Mouse (Mus musculus): ENCODE results near the gene Mbnl1.

Mbnl1 gene

DNA sequence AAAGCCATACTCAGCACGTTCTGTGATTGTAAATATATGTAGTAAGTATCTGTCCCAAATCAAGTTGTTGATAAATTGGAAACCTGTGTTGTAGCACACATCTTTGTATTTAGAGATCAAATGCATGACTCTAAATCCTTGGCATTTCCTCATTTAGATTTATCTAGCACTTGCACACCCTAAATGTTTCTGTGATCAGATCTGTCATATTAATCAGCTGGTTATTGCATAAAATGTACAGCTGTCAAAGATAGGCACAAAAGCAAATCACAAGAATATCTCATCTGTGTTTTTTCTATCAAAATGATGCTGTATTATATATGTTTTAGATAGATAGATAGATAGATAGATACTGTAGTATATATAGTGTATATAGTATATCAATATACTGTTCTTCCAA lies 98.9 kb downstream of the Mbnl1 start:
- DNase-seq: no peak

DNA sequence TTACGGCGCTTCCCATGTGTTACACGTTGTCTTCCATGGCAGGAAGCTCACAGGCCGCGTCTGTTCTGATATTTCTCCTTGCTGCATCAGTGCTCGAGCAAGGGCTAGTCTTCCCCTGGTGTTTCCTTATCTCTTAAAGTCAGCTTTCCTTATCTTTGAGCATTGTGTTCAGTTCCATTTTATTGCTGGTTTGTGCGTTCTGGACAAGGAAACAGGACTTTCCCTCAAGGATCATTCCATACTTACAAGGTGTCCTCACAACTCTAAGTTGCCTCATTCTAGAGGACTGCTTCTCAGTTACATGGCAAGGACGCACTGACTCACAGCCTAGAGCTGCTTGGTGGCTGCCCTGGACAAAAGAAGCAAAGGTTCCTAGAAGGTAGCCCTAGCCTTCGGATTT lies 101.6 kb downstream of the Mbnl1 start:
- no peak for DNase-seq

DNA sequence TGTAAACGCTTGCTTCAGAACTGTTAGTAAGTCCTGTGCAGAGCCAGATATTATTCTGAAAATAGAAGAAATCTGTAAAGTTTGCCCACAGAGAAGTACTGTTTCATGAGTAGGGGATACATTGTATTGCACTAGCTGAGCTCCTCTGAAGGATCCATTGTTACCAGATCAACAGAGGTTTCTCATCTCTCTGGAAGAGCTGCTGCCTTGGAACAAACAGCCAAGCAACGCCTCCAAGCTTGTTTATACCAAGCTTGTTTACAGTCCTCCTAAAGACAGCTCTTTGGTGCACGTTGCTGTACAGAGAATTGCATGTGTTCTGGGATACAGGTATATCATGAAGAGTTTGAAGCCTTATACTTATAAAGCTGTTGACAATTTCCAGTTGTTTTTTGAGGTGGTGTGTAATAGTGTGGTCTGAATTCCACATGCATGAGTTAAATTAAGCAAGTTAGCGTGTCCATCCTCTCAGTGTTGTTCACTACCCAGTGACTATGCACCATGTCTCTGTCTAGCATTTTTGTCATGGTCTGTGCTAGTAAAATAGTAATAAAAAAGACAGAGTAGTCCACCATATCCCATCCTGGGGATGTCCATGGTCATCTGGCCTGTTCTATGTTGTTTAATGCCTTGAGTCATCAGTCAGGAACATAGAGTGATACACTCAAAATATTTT lies 102.4 kb downstream of the Mbnl1 start:
- DNase-seq: no peak

DNA sequence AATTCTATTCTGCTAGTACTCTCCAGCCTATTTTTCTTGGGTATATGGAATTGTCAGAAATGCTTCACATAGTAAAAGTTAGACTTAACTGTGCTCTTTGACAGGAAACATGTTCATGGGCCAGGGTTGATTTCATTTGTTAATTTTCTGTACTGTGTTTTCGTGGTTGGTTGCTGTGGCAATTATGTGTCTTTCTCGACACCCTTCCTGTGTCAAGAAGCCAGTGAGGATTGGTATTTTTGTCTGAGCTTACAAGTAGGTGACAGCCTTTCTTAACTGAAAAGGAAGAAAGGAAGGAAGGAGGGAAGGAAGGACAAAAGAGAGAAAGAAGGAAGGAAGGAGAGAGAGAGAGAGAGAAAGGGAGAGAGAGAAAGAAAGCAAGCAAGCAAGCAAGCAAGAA lies 103.3 kb downstream of the Mbnl1 start:
- DNase-seq: no peak

DNA sequence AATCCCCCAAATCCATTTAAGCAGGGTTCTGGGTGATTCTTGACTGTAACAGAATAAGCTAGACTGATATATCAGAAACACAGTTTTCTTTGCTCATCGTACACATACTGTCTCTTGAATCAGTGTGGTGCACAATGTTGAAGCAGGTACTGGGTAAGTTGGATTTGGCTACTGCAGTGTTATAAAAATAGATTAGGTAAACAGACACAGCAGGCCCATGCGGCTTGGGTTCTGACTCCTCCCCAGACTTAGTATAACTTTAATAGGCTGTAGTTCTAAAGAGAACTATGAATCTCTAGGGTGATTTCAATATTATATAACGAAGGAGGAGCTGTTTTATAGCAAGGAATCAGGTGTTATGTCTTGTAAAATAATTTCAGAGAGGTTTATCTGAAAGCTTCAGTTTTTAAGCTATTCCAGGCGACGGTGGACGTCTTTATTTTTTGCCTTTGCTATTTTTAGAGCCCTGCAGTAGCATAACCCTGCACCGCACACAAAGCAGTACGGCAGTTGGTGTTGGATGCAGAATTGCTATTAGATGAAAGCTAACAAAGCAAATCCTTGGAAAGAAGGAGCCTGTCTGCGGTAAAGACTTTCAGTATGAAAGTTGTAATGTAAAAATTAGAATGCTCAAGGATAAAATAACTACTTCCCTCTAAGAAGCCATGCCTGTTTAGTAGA lies 103.9 kb downstream of the Mbnl1 start:
- no peak for DNase-seq

DNA sequence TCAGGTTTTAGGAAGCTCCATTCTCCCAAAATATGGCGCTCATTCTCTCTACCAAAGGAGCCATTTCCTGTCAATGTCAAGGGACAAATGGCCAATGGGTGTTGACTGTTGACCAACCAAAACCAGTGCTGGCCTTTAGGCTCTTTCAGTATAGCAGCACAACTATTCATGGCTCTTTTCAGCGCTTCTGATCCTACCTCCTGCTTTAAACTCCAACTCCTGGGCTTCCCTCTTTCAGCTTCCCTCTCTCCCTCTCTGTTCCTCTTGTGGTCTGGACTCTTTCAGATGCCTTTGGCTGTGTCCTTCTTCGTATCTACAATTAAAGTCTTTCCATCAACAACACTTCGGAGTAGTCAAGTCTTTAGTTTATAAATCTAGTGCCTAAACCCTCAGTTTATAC lies 107.2 kb downstream of the Mbnl1 start:
- no peak for DNase-seq

DNA sequence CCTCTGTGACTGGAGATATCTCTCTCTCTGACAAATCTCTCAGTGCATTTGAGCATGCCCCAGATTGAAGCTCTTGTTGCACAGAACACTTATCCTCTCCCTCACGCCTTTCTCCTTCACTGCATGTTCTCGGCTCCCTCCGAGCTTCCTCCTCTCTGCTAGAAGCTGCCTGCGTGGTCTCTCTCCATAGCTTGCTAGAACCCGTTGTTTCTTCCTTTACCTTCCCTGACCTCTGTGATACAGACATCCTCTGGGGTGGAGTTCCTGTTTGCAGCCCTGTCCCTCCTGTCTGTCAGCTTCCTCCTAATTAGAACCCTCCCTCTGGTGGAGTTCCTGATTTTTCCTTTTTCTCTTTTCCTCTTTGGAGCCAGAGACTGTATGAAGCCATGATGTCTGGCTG lies 108.1 kb downstream of the Mbnl1 start:
- no peak for DNase-seq

DNA sequence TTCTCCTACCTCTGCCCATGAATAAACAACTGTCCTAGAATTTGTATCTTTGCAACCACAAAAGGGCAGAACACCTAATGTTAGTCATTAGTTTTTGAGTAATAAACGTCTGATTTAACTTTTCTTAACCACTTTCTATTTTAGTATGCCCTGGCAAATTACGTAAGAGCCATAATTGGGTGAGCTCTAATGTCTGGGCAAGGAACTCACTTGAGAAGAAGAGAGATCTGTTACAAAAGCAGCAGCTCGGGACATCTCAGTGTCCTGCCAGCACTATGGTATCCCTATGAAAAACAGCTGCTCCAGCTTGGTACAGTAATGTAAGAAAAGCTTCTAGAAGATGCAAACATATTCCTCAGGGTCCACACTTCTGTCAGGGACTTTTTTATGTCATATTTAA lies 109.5 kb downstream of the Mbnl1 start:
- no peak for DNase-seq

DNA sequence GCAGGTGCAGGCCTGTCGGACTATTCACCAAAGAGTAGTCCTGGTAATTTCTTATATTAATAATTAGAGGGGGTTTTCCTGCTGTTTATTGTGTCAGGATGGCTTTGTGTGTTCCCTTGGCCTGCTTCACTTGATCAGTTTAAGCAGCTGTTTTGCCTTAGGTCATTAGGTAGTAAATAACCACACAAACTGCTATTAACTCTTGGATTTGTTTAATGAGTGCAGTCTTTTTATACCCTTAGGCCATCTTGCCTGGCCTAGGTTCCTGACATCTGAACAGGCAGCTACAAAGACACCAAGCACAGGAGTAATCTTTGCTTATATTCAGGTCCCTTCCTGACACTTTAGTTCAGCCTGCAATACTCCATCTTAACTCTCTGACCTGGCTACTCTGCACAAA lies 110.0 kb downstream of the Mbnl1 start:
- no peak for DNase-seq

DNA sequence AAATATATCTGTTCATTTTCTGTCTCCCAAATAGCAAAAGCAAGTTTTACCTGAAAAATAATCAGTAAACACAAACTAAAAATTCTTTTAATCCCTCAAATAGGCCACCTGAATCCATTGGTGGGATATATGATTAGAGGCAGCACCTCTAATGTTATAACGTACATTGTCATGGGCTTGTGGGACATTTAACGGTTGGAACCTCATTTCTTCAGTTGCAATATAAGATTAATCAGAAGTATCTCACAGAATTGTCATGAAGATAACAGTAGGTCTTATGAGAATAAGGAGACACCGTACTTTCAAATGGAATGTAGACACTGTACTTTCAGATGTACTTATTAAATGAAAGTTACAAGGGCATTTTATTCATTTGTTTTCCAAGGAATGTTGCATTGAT lies 112.1 kb downstream of the Mbnl1 start:
- DNase-seq: no peak

DNA sequence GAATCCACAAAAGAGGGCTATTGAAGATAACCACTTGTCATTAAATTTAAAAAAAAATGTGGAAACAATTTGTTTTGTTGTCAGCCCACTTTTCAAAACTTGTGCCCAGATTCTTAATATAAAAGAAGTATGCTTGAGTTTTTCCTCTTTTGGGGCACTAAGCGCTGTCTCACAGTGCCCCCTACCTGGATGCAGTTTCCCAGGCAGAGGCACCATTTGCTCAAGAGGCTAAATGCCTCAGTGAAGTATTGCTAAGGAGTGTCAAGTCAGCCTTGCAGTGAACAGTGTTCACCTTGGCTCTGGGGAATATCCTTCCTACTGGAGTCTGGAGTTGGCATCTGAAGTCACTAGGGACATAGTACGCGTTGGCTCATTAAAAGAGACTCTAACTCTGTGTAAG lies 113.4 kb downstream of the Mbnl1 start:
- DNase-seq: no peak

DNA sequence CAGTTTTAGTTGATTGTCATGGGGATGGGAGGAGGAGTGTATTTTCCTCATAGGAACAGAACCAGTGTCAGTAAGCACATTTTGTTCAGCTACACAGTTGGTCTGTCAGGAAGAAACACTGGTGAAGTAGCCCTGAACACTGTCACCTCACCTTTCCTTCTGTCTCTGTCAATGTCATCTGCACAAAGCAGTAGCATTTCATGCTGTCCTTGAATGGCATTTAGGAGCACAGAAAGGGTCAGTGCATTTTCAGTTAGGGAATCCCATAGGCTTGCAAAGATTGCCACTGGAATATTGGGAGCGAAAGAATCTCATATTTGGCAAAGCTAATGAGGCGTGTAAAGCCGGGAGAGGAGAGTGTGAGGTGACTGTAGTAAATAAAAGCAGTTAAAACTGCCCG lies 114.5 kb downstream of the Mbnl1 start:
- no peak for DNase-seq

DNA sequence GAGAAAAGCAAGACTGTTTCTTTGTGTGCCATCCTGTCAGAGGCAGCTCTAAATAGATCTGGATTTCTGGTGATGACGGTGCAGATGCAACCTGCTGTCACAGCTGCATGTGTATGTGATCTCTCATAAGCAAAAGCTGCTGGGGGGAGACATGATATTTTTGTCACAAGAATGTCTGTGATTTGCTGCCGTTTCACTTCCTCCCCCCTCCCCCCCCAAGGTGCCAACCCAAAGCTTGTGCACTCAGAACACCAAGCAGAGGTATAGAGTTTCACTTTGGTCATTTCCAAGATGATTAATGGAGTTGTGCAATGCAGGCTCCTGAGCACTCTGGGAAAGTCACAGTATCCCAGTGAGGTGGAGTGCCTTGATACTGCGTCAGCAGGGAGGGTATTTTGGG lies 116.7 kb downstream of the Mbnl1 start:
- DNase-seq: no peak

DNA sequence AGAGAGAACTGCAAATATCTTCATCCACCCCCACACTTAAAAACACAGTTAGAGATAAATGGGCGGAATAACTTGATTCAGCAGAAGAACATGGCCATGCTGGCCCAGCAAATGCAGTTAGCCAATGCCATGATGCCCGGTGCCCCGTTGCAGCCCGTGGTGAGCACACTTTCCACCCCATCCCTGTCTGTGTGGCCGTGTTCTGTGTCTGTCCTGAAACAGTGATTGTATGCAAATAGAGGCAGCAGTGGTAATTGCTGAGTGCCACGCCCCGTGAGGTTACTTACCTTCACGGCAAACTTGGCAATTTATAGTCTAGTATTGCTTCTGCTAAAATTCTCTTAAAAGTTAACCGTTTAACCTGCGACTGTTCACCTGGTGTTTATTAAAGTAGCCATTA lies 123.0 kb downstream of the Mbnl1 start:
- DNase-seq: no peak

DNA sequence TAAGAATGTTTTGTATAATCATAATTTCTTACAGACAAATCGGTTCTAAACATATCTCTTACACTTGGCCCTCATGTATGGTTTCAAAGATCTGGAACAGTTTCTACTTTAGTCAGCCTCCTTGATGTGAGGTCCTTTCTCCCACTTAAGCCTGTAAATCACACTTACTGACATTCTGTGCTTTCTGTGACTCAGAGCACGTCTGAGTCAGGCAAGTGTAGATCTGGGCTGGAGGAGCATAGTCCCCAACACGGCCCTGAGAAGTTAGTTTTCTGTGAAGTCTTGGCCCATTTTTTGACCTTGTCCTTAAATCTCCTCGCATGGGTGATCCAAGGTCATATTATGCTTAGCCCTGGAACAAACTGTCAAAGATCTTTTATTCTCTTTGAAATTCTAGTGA lies 124.4 kb downstream of the Mbnl1 start:
- no peak for DNase-seq

DNA sequence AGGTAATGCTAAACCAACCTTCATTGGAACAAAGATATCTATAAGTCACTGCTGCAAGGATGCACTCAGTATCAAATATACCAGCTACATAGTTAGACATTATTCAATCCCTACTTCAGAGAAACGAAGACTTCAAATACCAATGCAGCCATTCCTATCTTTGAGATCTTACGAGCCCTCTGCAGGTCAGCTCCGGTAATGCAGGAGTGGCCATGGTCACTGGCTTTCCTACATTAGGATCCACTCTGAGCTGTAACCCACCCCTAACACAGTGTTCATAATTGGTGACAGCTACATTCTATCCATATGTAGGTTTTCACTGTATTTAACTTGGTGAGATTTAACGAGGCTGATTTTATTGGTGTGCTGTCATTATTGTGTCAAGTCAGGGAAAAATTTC lies 129.1 kb downstream of the Mbnl1 start:
- peak; percentile 76 for DNase-seq

DNA sequence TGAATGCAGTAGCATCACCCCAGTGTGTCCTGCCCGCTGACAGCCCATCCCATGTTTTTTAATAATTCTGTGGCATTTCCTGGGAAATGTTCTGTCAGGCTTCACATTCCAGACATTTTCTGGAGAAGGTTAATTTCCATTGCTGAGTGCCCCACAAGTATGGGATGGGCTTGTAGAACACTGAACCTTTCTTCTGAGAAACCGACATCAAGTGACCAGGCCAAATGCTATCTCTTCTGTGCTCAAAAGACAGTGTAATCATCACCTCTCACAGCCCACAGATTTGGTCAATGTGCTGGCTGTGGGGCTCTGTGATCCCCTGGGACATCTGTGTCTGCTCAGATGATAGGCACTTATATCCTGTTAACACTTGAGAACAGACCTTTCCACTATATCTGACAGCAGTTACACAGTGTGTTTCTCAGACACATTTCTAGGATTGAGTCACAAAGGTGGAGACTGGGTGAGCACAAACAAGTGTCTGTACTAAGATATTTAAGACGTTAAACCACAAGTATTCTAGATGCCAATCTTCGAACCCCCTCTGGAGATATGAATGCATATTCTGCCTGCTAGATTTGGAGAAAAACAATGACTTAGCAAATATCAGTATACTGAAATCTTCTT lies 130.4 kb downstream of the Mbnl1 start:
- no peak for DNase-seq

DNA sequence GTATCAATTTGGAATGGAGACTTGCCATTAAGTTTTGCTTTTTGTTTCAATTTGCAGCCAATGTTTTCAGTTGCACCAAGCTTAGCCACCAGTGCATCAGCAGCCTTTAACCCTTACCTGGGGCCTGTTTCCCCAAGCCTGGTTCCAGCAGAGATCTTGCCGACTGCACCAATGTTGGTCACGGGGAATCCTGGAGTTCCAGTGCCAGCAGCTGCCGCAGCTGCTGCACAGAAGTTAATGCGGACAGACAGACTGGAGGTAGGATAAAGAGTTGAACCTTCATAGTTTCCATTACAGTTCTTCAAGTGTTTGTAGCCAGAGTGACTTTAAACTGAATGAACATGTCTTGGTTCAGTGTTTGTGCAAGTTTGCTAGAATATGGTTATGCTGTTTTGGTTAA lies 131.0 kb downstream of the Mbnl1 start:
- no peak for DNase-seq

DNA sequence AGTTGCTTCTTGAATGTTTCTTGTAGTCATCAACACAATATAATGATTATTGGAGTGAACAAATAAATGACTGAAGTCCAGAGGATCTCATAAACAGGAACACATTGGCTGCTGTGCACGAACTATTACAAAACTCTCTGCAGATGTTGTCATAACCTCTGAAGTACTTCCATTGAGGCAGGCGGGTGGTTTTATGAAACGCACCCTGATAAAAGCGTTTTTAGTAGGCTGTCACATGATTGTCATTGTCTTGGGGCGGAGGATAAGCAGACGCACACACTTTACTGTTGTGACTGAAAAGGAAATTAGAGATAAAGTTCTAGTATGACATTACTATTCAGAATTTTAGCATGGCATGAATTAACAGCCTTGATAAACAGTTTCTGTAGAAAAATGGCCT lies 131.6 kb downstream of the Mbnl1 start:
- no peak for DNase-seq

DNA sequence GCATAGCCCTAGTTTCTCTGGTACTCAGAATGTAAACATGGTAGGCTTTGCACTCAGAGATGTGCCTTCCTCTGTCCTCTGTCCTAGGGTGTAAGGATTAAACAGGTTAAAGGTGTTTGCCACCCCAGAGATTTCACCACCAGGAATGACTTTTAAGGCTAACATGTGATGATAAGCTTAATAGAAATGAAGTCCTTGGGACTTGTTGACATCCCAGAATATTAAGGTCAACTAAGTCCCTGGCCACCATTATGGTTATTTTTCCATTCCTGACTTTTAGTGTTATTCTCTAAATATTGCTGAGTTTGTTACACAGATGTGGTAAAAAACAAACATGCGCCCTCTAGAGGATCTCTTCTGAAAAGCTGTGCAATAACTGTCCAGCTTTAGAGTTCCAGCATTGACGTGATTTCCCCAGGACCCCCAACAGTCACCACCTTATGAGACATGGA lies 136.3 kb downstream of the Mbnl1 start:
- no peak for DNase-seq

DNA sequence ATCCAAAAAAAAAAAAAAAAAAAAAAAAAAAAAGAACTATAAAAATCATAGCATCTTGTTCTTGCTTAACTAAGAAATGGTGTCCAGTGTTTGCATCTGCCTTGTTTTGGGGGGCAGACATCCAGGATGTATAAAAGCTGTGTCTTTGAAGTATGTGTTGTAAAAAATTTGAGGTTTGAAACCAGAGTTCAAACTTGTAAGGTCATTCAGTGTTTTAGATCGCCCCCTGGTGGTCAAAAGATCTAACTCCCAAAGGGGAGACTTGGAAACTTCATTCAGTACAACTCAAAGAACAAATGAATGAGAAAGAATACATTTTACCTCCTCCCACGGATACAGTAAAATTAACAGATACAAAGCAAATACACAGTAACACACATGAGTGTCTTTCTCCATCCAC lies 139.2 kb downstream of the Mbnl1 start:
- peak; percentile 56 for DNase-seq

DNA sequence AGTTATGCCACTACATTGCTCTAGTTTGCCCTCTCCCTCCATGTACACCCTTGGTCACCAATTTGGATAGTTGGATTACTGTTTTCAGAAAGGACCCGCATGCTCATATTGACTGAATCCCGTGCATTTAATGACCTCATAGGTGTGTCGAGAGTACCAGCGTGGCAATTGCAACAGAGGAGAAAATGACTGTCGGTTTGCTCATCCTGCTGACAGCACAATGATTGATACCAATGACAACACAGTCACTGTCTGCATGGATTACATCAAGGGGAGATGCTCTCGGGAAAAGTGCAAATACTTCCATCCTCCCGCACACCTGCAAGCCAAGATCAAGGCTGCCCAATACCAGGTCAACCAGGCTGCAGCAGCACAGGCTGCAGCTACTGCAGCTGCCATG lies 140.5 kb downstream of the Mbnl1 start:
- DNase-seq: no peak

DNA sequence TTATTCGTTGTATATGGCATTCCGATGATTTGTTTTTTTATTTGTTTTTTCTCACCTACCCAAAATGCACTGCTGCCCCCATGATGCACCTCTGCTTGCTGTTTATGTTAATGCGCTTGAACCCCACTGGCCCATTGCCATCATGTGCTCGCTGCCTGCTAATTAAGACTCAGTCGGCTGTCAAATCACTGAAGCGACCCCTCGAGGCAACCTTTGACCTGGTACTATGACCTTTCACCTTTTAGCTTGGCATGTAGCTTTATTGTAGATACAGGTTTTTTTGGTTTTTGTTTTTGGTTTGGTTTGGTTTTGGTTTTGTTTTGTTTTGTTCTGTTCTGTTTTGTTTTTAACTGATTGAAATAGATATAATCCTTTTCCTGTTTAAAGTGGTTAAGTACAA lies 141.9 kb downstream of the Mbnl1 start:
- DNase-seq: no peak

DNA sequence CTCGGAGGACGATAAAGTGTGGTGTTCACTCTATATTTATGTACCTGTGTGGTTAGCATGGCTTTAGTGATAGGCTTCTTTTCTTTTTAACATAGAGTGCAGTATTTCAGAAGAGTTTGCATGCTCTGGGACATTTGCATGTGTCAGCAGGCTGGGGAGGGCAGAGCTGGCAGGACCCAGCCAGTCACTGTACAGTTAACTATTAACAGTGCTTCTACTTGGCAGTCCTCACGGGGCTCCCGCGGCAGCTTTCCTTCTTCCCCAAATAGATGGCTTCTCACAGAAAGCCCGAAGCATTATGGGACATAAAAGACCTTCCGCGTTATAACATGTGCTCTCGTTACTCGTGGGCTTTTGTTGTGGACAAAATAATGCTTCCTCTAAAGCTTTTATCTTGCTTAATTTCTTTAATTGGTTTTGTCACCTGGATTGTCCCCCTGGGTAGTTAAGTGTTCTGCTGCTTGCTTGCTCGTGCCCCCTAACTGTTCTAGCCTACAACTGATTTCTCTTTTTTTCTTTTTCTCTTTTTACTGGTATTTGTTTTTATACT lies 142.5 kb downstream of the Mbnl1 start:
- DNase-seq: no peak

Data from right cerebral cortex, postnatal 4 days (tissue).